Mouse (Mus musculus) forebrain, embryonic 12.5 days (tissue): Measurements from ENCODE around the gene Szrd1. TPM values are rescaled to one million over a fixed set of nuclear protein-coding genes. Genes with fewer than 3 reads are reported as not detected.

ENCODE experiments used
- ATAC-seq: fragments of 200-750 bp; cut with Nextera tagmentation; 2 replicates; pipeline ENCODE4 v1.8.0; 2017; ENCODE audit warnings: moderate TSS enrichment; ENCODE audit not compliant: low FRiP score
- H3K27ac ChIP-seq: fragments of 300-500 bp; sonication (generic); 2 replicates; pipeline ENCODE4 v1.5.1; 2016; ENCODE audit warnings: mild to moderate bottlenecking
- H3K27me3 ChIP-seq: fragments of 300-500 bp; sonication (generic); 2 replicates; pipeline ENCODE4 v1.6.1; 2016; ENCODE audit warnings: mild to moderate bottlenecking
- H3K36me3 ChIP-seq: fragments of 300-500 bp; sonication (generic); replicated peaks from 2 replicates; pipeline ENCODE4 v1.6.1; 2016; ENCODE audit warnings: mild to moderate bottlenecking
- H3K4me1 ChIP-seq: fragments of 300-500 bp; sonication (generic); 2 replicates; pipeline ENCODE4 v1.6.1; 2016
- H3K4me2 ChIP-seq: fragments of 300-500 bp; sonication (generic); 2 replicates; pipeline ENCODE4 v1.6.1; 2016; ENCODE audit warnings: mild to moderate bottlenecking, moderate library complexity
- H3K4me3 ChIP-seq: fragments of 300-500 bp; sonication (generic); replicated peaks from 2 replicates; pipeline ENCODE4 v1.5.1; 2016; ENCODE audit warnings: mild to moderate bottlenecking
- H3K9ac ChIP-seq: fragments of 300-500 bp; sonication (generic); 2 replicates; pipeline ENCODE4 v1.6.1; 2016; ENCODE audit warnings: mild to moderate bottlenecking
- H3K9me3 ChIP-seq: fragments of 300-500 bp; sonication (generic); 2 replicates; pipeline ENCODE4 v1.6.1; 2016
- WGBS: fragments of 180-500 bp; shearing (Covaris S2); methylation state at CpG from one replicate; pipeline ENCODE4 v1.1.7; 2016; 5-methylcytosine and 5-hydroxymethylcytosine counted together
- polyA plus RNA-seq: library from polyadenylated mRNA; unstranded; fragments of >200 nt; fragmentation: Nextera tagmentation; extraction: Ambion mirVana; gene quantifications from 2 replicates; pipeline ENCODE4 v1.2.1, GENCODE M21; 2016

The Szrd1 gene
- polyA plus RNA-seq, 1 experiment from 2014 or later = 36.4 TPM

DNA sequence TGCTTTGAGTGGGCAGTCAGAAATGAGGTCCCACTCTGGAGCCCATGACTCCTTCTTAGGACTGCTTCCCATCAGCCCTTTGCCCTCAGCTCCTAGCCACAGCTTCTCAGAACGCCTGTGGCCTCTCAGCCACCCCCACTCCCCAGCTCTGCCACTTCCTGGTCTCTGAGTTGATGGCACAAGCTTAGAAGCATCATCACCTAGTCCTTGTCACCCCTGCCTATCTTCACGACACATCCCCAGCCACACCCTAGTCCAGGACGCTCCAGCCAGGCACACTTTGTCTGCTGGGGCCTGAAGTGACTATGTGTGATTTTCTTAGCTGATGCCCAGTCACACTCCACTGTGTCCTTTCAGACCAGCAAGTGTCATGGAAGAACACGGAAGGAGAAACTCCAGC is 40.6 kb downstream of the Szrd1 start:
- Histone ChIP-seq H3K9ac (no peak overlapping the region), H3K27ac (no peak overlapping the region), H3K27me3 (no peaks in the 10 kb centered on the region), H3K9me3 (no peaks in the 10 kb centered on the region), H3K4me1 (peaks cover 4% of the 10 kb centered on the region), H3K4me3 (no peak overlapping the region), H3K4me2 (no peak overlapping the region), H3K36me3 (no peaks in the 10 kb centered on the region)
- 86% methylated on average over 4 of the region's 4 CpGs for WGBS
- ATAC-seq = no peak

DNA sequence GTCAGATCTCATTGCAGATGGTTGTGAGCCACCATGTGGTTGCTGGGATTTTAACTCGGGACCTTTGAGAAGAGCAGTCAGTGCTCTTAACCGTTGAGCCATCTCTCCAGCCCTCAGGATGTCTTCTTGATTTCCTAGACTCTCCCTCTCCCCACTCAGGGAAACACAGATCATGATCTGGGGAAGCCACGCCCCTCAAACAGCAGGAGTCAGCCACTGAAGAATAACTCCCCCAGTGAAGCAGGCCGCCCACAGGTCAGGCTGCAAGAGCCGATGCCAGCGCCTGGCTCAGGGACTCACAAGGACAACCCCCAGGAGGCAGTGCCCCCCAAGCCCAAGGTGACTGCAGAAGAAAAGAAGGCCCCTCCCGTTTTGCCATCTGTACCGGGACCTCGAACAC is 42.9 kb downstream of the Szrd1 start:
- Histone ChIP-seq H3K36me3 (no peaks in the 10 kb centered on the region), H3K27me3 (no peaks in the 10 kb centered on the region), H3K4me3 (no peak overlapping the region), H3K9me3 (no peaks in the 10 kb centered on the region), H3K27ac (no peak overlapping the region), H3K4me1 (peaks cover 4% of the 10 kb centered on the region), H3K4me2 (no peak overlapping the region), H3K9ac (no peak overlapping the region)
- 17% methylated on average over 9 of the region's 9 CpGs for WGBS
- ATAC-seq = no peak

DNA sequence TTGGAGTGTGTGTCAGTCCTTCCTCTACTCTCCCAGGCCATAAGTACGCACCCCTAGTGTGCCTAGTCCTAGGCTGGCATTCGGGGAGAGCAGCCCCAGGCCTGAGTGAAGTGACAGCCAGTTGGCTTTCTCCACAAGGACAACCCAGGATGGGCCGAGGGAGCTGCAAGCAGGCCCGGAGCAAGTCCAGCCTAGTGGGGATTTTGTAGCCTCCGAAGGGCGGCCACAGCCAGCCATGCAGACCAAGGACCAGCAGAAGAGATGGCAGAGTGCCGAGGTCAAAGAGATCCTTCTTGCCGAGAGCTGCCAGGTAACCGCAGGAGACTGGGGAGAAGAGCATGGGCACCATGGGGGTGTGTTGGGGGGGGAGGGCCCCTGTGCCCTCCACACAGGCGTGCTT is 44.6 kb downstream of the Szrd1 start:
- WGBS = 84% methylated on average over 10 of the region's 10 CpGs
- H3K9me3 ChIP-seq = no peaks in the 10 kb centered on the region
- no peaks in the 10 kb centered on the region for H3K36me3 ChIP-seq
- no peaks in the 10 kb centered on the region for H3K27me3 ChIP-seq
- no peak overlapping the region for H3K4me3 ChIP-seq
- ATAC-seq = no peak
- no peak overlapping the region for H3K27ac ChIP-seq
- H3K4me2 ChIP-seq = no peak overlapping the region
- peaks cover 4% of the 10 kb centered on the region for H3K4me1 ChIP-seq
- no peak overlapping the region for H3K9ac ChIP-seq

DNA sequence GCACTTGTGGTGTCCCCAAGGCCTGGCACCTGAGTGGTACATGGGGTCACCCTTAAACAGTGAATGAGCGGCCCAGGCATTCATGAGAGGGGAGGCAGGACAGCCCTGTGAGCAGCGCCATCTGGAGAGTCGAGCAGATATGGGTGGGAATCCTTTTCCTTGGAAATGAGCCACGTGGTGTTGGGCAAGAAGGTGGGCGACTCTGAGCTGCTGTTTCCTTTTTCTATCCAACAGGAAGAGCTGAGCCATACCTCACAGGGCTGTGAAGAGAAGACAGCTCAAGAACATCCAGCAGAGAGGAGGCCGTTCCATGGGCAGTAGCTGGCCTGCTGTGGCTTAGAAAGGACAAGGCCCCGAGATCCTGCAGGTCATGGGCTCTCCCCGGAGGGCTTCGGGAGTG is 50.9 kb downstream of the Szrd1 start:
- H3K27me3 ChIP-seq = no peaks in the 10 kb centered on the region
- no peaks in the 10 kb centered on the region for H3K9me3 ChIP-seq
- H3K4me2 ChIP-seq = no peak overlapping the region
- no peak overlapping the region for H3K9ac ChIP-seq
- no peak overlapping the region for H3K4me3 ChIP-seq
- H3K36me3 ChIP-seq = no peaks in the 10 kb centered on the region
- no peak overlapping the region for H3K27ac ChIP-seq
- no peak for ATAC-seq
- H3K4me1 ChIP-seq = no peaks in the 10 kb centered on the region
- WGBS = 72% methylated on average over 9 of the region's 9 CpGs

DNA sequence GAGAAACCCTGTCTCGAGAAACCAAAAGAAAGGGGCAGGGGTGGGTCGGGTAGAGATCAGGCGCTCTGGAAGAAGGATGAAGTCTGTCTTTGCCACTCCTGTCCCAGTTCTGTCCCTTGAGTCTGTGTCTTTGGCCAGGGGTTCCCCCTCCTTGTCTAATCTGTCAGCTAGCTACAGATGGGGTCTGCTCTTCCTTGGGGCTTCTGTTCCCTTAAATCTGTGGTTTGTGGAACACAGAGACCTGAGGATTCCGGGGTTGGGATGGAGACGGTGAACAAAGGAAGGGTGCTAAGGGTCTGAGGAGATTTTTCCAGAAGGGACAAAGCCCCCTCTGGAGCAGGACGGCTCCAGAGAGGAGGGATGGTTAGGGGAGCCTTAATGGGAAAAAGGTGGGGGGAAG is 51.5 kb downstream of the Szrd1 start, which contains the start of gene Spata21:
Gene Spata21, plus strand, starts transcription at position 301 of the 400 bp plus-strand sequence.
- 72% methylated on average over 6 of the region's 6 CpGs for WGBS
- no peak within 1 kb of the TSS for H3K27ac ChIP-seq
- H3K4me3 ChIP-seq = no peak within 1 kb of the TSS
- ATAC-seq = no peak
- no peak within 1 kb of the TSS for H3K9ac ChIP-seq
- H3K27me3 ChIP-seq = no peaks in the 10 kb centered on the region
- no peaks in the 10 kb centered on the region for H3K4me1 ChIP-seq
- no peak within 1 kb of the TSS for H3K4me2 ChIP-seq
- H3K36me3 ChIP-seq = no peaks in the 10 kb centered on the region
- no peaks in the 10 kb centered on the region for H3K9me3 ChIP-seq

DNA sequence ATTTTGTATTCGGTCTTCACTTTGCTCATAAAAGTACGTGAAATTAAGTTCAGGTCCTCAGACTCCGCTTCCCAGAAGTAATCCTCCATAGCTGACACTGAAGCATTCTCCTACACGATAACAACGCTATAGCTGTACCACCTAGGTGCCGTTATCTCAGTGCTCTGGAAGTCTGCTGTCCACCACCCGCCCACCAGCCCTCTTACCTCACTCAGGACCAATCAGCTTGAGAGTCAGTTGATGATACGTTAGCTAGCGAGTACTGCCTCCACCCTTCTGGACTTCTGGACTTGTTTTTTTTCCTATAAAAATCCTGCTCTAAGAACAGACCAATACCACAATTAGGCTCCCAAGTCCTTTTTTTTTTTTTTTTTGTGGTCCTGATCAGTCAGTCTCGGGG is 52.7 kb downstream of the Szrd1 start:
- Histone ChIP-seq H3K4me1 (no peaks in the 10 kb centered on the region), H3K27ac (no peak overlapping the region), H3K4me2 (no peak overlapping the region), H3K36me3 (no peaks in the 10 kb centered on the region), H3K9ac (no peak overlapping the region), H3K27me3 (no peaks in the 10 kb centered on the region), H3K9me3 (no peaks in the 10 kb centered on the region), H3K4me3 (no peak overlapping the region)
- 80% methylated on average over 10 of the region's 10 CpGs for WGBS
- no peak for ATAC-seq

DNA sequence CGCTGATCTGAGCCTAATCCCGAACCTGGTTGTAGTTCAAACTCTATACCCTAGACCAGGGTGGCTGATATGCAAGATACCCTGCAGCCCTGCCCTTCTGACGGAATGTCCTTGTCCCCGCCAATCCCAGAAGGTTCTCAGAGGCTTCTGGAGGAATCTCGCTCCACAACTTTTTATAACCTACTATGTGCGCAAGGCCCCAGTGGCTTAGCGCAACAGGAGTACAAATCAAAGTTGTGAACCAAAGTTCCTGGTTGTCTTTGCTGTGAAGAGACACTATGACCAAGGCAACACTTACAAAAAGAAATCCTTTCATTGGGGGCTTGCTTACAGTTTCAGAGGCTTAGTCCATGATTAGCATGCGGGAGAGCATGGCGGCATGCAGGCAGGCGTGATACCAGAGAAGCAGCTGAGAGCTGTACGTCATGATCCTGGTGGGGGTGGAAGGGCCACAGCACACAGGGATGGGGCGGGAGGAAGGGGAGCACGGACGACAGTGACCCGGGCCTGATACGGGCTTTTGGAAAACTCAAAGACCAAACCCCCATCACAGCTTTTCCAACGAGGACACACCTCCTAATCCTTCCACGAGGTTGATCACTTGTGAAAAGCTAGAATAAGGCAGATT is 61.0 kb downstream of the Szrd1 start:
- H3K4me1 ChIP-seq = peaks cover 16% of the 10 kb centered on the region
- H3K27me3 ChIP-seq = no peaks in the 10 kb centered on the region
- H3K27ac ChIP-seq = no peak overlapping the region

DNA sequence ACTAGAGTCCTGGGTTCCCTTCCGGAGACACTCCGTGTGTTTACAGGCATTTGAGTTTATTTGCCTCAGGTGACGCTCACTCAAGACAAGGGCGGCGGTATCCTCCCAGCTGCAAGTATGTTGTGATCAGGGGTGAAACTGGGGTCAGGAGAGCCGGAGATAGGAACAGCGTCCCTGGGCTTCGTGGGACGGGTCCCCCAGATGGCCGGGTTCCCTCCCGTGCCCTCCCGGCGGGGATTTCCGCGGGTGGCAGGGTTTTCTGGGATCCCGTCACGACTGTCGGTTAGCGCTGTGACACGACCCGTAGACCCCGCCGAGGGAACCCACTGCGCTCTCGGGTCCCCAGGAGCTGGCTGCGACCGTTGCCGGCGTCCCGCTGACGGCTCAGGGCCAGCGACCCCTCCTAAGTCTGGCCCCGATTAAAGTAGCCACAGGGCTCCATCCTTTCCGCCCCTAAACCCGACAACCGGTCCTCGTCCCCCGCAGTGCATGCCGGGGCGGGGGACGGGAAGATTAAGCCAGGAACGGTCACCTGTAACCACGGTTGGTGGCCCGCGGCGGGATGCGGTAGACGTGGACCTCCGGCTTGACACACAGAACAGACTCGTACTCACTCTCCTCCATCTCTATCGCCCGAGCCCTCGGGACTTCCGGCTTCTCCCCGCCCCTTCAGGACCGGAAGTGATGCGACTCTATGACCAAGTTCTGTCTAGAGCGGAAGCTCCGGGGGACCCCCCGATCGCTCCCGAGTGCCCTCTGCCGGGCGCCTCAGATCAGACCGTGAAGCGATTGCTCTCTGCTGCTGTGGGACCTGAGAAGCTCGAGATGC is 61.7 kb downstream of the Szrd1 start, which contains the start of gene Necap2:
Gene Necap2, minus strand, starts transcription at position 677 of the 829 bp plus-strand sequence.
- Histone ChIP-seq H3K36me3 (peaks cover 21% of the 10 kb centered on the region), H3K9ac (peak within 1 kb of the TSS; percentile 93), H3K9me3 (no peaks in the 10 kb centered on the region), H3K4me1 (peaks cover 16% of the 10 kb centered on the region), H3K27ac (peak within 1 kb of the TSS; percentile 70; the same call in 1 of the 2 replicates), H3K4me2 (peak within 1 kb of the TSS; percentile 99), H3K27me3 (no peaks in the 10 kb centered on the region), H3K4me3 (peak within 1 kb of the TSS; percentile 96)
- WGBS = 1% methylated on average over 67 of the region's 67 CpGs
- peak; percentile 94 for ATAC-seq

More for the DNA sequence above, 61.0 kb downstream of the Szrd1 start:
- Histone ChIP-seq H3K4me3 (peak overlapping the region; percentile 96), H3K9ac (no peak overlapping the region), H3K4me2 (no peak overlapping the region), H3K9me3 (no peaks in the 10 kb centered on the region), H3K36me3 (peaks cover 14% of the 10 kb centered on the region; the same call in 1 of the 2 replicates)
- peak; percentile 42; the same call in 1 of the 2 replicates for ATAC-seq
- 71% methylated on average over 18 of the region's 18 CpGs for WGBS

DNA sequence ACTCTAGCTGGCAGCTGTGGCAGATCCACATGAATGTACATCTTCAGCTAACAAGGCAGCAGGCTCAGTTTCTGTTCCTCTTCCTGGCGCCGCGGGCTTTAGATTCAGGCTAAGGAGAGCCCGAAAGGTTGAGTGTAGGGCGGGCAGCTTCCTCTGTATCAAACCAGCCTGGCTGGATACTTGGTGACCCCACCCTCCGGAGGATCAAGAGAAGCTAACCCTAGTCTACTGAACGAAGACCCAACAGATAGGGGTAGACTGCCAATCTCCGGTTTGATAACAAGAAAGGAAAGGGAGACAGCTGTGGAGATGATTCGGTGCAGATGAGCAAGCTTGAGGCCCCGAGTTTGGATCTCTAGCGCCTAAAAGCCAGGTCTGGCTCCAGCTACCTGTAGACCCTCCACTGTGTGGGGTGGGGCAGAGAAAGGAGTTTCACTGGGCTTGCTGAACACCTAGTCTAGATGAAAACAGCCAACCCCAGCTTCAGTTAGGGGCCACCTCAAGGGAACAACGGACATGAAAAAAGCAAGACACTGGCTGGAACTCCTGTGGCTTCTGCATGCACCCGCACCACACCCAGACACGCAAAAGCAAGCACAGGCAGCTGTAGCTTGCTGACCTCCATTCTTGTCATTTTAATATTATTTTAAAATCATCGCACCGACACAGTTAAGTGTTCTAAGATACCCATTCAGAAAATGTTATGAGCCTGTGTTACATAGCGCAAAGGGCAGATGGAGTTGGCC is 62.6 kb downstream of the Szrd1 start:
- Histone ChIP-seq H3K27me3 (no peaks in the 10 kb centered on the region), H3K9me3 (no peaks in the 10 kb centered on the region), H3K36me3 (peaks cover 31% of the 10 kb centered on the region), H3K4me2 (peak overlapping the region; percentile 99), H3K9ac (peak overlapping the region; percentile 93), H3K27ac (no peak overlapping the region), H3K4me3 (peak overlapping the region; percentile 96), H3K4me1 (peaks cover 16% of the 10 kb centered on the region)
- ATAC-seq = no peak
- 85% methylated on average over 17 of the region's 17 CpGs for WGBS

DNA sequence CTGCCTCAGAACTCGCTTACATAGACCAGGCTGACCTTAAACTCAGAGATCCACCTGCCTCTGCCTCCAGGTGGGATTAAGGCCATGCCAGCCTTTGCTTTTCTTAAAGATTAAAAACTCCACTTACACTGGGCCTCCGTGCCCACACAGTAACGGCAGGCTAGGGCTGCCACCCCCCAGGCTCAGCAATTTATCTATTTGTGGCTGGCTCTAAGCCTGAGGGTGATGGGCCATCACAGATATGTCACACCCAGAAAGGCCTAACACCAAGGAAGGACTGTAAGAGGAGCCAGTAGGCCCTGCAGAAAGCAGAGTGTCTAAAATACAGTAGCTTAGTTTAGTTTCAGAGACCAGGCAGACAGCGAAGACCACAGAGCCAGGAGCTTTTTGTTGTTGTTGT is 65.5 kb downstream of the Szrd1 start:
- H3K9me3 ChIP-seq = no peaks in the 10 kb centered on the region
- 91% methylated on average over 4 of the region's 4 CpGs for WGBS
- no peak overlapping the region for H3K27ac ChIP-seq
- no peak for ATAC-seq
- peaks cover 16% of the 10 kb centered on the region for H3K4me1 ChIP-seq
- no peak overlapping the region for H3K9ac ChIP-seq
- H3K36me3 ChIP-seq = peaks cover 57% of the 10 kb centered on the region
- no peaks in the 10 kb centered on the region for H3K27me3 ChIP-seq
- H3K4me2 ChIP-seq = no peak overlapping the region
- no peak overlapping the region for H3K4me3 ChIP-seq

DNA sequence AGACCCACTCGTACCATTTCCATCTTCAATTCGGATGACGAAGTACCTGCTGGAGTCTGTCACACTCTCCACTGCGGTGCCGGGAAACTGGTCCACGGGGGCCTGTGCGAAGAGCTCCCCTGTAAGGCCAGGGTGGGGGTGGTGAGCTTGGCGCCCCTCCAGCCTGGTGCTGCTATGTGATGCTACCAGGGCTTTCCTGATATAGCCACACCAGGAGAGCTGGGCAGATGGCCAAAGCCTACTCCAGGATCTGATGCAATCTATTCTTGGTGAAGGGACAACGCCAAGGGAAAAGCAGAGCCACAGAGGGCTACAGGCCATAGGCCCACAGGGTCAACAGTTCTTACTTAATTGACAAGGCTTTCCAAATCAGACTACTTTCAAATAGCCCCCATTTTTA is 65.9 kb downstream of the Szrd1 start:
- 95% methylated on average over 9 of the region's 9 CpGs for WGBS
- H3K4me2 ChIP-seq = no peak overlapping the region
- no peak for ATAC-seq
- H3K4me3 ChIP-seq = no peak overlapping the region
- peaks cover 61% of the 10 kb centered on the region for H3K36me3 ChIP-seq
- peaks cover 16% of the 10 kb centered on the region for H3K4me1 ChIP-seq
- no peak overlapping the region for H3K27ac ChIP-seq
- no peak overlapping the region for H3K9ac ChIP-seq
- no peaks in the 10 kb centered on the region for H3K9me3 ChIP-seq
- H3K27me3 ChIP-seq = no peaks in the 10 kb centered on the region

DNA sequence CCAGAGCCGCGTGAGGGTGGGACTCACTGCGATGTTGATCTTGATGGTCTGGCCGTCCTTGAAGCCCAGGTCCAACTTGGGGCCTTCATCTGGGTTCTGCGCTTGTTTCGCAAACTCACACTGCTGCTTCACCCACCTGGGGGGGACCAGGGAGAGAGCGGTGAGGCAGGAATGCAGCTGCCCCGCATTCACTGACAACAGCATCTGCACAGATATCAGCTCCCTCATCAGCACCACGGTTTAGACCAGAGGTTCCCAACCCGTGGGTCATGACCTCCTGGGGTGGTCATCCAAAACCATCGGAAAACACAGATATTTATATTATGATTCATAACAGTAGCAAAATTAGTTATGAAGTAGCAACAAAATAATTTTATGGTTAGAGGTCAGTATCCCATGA is 67.1 kb downstream of the Szrd1 start:
- WGBS = 94% methylated on average over 11 of the region's 11 CpGs
- H3K27ac ChIP-seq = no peak overlapping the region
- no peak for ATAC-seq
- no peak overlapping the region for H3K9ac ChIP-seq
- no peak overlapping the region for H3K4me2 ChIP-seq
- peaks cover 73% of the 10 kb centered on the region for H3K36me3 ChIP-seq
- H3K4me3 ChIP-seq = no peak overlapping the region
- no peaks in the 10 kb centered on the region for H3K27me3 ChIP-seq
- peaks cover 14% of the 10 kb centered on the region for H3K4me1 ChIP-seq
- H3K9me3 ChIP-seq = no peaks in the 10 kb centered on the region
